Mouse (Mus musculus) liver, embryonic 14.5 days (tissue): ENCODE results near the gene Slc47a2.

Experiments used
- CTCF ChIP-seq: IDR thresholded peaks from 2 replicates; pipeline ENCODE4 v1.5.1; 2016; ENCODE audit warnings: antibody characterized with exemption, low read depth, control low read depth
- EP300 ChIP-seq: IDR thresholded peaks from 2 replicates; pipeline ENCODE4 v1.6.1; 2016; ENCODE audit warnings: antibody characterized with exemption, low read depth

DNA sequence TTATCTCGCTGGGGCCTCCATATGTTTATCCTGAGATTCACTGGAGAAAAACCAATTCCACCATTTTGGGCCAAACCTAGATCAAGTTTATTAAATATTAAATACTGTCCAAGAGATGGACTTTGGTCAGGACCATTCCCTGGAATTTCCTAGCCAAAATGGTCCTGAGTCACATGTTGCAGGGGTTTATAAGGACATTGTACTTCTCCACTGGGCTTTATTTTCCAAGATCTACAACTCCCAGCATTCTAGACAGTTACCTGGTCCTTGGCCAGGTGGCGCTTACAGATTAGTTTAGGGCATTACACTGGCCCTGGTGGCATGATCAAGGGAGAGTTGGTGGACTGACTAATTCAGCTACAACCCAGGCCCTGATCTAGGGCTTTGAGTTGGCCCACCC is 47.1 kb downstream of the Slc47a2 start:
- TF ChIP-seq CTCF (no peak), EP300 (no peak)
